Mouse (Mus musculus): ENCODE data around the gene Rbm43. TPM values are rescaled to one million over a fixed set of nuclear protein-coding genes. Genes with fewer than 3 reads are reported as not detected.

Rbm43 gene
- 10 to 100 TPM; 14.8 to 17.7 TPM for total RNA-seq (2021)

- peak; percentile 71 for DNase-seq (ENCODE audit: low spot score in 2 of 2)
- intact Hi-C loops (cut with DNase I) = loop anchor here (10.0 kb wide), 1 partner anchor 140 kb away; the partner anchor contains the start of gene Rif1
Observed at GRCm38 (mm10) chr2:51934574-51935334, at the start of gene Rbm43. Gene Rbm43 (minus strand): TSS chr2:51935163.

DNA sequence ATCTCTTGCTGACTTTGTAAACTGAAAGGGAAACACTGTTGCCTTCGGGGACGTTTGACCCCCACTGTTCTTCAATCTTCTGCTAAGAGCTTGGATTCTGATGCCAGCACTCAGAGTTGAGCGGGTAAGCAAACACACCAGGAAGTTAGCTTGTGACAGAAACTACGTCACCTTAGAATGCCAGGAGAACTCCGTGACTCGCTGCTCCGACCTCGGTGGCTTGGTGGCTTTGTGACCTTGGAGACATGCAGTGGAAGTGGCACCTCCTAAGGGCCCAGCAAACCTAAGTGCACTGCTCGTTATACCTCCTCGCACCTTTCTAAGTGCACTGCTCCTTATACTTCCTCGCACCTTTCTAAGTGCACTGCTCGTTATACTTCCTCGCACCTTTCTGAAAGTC is 47.3 kb upstream of the Rbm43 start:
- intact Hi-C loops (cut with DNase I) = no loop called here
- DNase-seq (ENCODE audit: low spot score in 2 of 2) = no peak

DNA sequence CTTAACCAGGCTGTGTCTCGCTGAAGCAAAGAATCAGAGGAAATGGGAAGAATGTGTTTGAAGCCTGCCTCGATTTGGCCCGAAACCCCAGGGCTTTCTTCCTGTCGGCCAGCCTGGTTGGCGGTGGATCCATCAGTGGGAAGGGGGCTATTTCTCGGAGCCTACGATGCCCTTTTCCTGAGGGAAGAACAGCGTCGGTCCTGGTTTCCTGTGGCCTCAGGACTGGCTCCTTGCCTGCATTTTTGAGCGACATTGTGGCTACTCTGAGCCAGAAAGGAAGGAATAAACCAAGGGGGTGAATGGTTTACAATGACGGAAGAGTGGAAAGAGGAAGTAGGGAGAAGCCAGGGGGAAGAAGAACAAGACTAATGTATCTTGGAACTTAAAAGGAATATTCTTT is 46.7 kb upstream of the Rbm43 start:
- intact Hi-C loops (cut with DNase I) = no loop called here
- no peak for DNase-seq (ENCODE audit: low spot score in 2 of 2)

DNA sequence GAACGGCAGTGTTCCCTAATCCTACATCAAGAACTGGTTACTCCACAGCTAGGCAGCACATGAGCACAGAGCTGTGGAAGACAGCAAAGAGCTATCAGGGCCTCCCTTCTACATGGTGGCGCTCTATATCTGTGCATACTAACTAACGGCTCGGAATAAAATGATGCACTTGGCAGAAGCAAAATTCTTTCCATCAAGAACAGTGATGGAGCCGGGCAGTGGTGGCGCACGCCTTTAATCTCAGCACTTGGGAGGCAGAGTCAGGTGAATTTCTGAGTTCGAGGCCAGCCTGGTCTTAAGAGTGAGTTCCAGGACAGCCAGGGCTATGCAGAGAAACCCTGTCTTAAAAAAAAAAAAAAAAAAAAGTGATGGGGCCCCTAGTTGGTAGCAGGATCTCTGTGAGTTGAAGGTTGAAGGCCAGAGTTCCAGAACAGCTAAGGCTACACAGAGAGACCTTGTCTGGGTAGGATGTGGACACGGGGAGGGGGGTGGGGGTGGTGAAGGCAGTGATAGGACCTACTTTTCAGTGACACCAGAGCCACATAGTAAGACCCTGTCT is 38.5 kb upstream of the Rbm43 start, which contains the start of gene Nmi:
TSS of gene Nmi (minus strand) at position 85 of the 559 bp plus-strand sequence.
- intact Hi-C loops (cut with DNase I) = loop anchor here (2.0 kb wide), 1 partner anchor 99 kb away; the partner anchor contains the start of gene Rif1
- peak in 1 of 2 experiments; percentile 6 for DNase-seq (ENCODE audit: low spot score in 2 of 2)

DNA sequence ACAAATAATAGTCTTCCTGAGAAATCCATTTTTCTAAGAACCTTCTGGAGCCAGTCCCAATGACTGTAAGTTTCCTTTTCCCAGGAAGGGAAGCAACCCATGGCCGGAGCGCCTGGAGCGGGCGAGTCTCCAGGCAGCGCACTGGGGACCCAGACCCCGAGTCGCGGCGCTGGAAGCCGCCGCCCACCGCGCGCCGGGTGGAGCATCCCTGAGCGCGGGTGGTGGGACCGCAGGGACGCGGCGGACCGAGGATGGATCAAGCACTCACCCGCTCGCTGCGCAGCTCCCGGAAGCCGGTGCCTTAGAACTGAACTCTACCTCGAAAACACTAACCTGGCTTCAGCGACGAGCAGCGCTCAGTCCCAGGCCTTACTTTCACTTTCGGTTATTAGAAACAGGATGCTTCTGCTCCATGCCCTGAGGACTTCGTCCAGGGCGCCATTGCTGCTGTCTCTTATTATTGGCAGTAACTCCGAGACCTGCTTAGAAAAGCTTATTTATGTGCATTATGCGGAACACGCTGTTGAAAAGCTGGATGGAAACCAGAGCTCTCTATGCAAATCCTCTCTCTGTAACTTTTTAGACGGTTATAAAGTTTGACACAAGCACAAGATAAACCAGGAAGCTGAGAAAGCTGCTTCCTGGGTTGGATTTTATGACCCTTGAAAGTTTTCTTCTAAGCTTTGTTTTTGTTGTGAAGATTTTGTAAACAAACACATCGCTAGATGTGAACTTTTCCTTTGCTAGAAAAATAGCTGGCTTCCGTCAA is 37.9 kb upstream of the Rbm43 start:
- intact Hi-C loops (cut with DNase I) = loop anchor here (2.0 kb wide), 1 partner anchor 100 kb away; the partner anchor contains the start of gene Rif1
- peak; percentile 14 to 19 for DNase-seq (ENCODE audit: low spot score in 2 of 2)

- intact Hi-C loops (cut with DNase I) = loop anchor here (2.0 kb wide), 1 partner anchor 101 kb away; the partner anchor contains the start of gene Rif1
- DNase-seq (ENCODE audit: low spot score in 2 of 2) = no peak
Observed at GRCm38 (mm10) chr2:51972142-51972541, 37.2 kb upstream of the Rbm43 start.

DNA sequence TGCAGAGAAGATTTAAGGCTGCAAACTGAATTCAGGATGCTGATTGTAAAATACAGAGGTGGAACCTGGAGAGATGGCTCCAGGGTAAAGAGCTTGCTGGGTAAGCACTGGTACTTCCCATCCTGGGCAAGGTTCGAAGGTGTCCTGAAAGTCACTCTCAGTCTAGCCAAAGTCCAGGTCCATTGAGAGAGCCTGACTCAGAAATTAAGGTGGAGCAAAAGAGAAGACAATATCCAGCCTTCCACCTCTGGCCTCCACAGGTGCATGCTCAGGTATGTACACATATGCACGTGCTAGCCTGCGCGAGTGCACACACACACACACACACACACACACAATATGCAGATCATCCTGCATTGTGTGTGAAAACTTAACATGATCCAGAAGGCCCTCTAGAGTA is 35.9 kb upstream of the Rbm43 start:
- intact Hi-C loops (cut with DNase I) = no loop called here
- DNase-seq (ENCODE audit: low spot score in 2 of 2) = no peak

DNA sequence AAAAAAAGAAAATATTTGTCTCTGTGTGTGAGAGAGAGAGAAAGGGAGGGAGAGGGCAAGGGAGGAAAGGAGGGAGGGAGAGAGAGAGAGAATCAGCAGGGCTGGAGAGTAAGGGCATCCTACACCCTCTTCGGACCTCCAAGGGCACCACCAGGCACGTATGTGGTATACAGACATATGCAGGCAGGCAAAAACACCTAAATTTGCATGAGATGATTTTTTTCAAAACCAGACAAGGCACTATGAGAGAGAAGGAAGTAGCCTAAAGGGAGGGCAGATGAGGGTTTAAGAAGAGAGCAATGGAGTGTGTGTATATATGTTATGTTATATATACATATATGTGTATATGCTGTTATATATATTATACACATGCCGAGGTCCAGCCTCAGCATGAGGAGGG is 32.3 kb upstream of the Rbm43 start:
- intact Hi-C loops (cut with DNase I) = no loop called here
- no peak for DNase-seq (ENCODE audit: low spot score in 2 of 2)

GRCm38 (mm10) chr2:51953648-51954204 is 18.8 kb upstream of the Rbm43 start:
- no peak for DNase-seq (ENCODE audit: low spot score in 2 of 2)
- intact Hi-C loops (cut with DNase I) = no loop called here

DNA sequence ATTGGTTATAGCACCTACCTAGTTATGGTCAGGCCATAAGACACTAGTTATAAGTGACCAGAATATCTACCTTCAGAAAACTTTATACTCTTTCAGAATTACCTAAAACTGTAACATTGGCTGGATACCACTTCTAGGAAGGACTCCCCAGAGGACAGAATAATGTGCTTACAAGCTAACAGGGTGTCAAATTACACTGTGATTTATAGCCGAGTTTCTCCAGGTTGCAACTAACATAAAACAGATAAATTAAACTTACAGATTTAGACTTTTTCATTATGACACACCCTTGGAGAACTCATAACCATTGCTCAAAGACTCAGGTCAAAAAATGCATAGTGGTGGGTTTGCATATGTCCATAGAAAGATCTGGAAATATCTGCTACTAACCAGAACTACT is 15.9 kb upstream of the Rbm43 start:
- intact Hi-C loops (cut with DNase I) = no loop called here
- no peak for DNase-seq (ENCODE audit: low spot score in 2 of 2)

DNA sequence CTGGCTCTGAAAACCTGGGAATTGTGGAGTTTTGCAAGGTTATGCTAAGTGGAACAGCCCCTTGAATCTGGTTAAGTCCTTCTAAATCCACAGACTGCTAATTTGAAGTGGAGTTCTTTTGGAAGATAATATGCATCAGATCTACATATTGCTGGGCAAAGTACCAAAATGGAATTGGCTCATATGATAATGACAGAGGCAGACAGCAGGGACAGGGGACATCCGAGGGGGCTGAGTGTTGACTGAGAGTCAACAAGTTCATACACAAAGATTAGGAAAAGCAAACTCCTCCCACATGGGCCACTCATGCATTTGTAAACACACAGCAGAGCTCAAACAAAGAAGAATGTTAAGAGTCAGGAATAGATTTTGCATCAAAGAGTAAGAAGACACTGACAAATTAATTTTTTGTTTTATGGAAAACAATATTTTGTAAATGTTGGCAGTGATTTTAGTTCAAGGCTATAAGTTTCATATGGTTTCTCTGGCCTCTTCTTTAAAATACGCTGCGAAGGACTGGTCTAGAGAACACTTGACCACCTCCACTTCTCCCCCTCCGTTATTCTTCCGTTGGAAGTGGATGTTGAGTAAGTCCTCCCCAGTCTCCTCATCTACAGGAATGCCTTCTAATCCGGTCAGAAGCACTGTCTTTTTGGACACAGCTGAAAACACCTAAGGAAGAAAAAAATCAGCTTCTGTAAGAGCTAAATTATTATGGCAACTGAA is 13.3 kb upstream of the Rbm43 start:
- intact Hi-C loops (cut with DNase I) = no loop called here
- DNase-seq (ENCODE audit: low spot score in 2 of 2) = no peak

DNA sequence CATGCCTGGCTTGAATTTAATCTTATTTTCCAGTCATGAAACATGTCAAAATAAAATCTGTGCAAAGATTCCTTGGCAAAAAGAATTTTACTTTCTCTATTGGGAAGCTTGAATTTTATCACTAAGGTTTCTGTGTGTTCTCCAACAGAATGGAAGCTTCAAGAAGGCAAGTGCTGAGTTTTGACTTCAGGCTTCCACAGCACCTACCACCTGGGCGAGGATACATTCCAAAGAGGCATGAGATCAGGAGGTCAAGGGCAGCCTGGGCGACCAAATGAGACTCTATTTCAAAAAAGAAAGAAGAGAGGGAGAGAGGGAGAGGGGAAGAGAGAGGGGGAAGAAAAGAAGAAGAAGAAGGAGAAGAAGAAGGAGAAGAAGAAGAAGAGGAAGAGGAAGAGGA is 10.8 kb upstream of the Rbm43 start:
- intact Hi-C loops (cut with DNase I) = no loop called here
- no peak for DNase-seq (ENCODE audit: low spot score in 2 of 2)

DNA sequence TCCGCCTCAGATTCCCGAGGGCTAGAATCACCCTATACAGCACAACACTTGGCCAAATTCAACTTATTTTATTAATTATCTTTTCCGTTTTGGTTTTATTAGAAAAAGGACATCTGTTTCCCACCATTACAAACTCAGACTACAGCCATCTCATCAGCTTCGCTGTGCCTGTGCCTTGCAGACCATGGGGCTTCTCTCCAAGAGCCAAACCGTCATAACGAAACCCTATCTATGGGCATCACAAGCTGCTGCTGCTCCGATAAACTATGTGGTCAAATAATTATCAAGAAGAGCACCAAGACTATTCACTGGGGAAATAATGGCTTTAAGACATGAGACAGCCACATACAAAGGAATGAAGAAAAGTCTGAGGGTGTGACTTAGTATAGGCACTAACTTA is 6.9 kb upstream of the Rbm43 start:
- no peak for DNase-seq (ENCODE audit: low spot score in 2 of 2)
- intact Hi-C loops (cut with DNase I) = no loop called here

DNA sequence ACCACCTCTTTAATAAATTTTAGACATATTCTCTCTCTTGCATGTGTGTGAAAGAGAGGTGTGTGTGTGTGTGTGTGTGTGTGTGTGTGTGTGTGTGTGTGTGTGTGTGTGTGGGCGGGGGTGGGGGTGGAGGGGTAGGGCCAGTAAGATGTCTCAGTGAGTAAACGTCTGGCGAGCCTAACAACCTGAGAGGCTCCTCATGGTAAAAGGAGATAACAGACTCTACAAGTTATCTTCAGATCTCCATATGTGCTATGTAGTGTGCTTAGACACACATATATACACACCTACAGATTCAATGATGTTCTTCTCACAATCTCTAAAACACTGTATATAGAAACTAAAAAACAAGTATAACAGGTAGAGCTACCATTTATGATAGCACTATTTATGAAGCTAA is 3.8 kb upstream of the Rbm43 start:
- intact Hi-C loops (cut with DNase I) = loop anchor here (10.0 kb wide), 1 partner anchor 136 kb away; the partner anchor contains the start of gene Rif1
- no peak for DNase-seq (ENCODE audit: low spot score in 2 of 2)

DNA sequence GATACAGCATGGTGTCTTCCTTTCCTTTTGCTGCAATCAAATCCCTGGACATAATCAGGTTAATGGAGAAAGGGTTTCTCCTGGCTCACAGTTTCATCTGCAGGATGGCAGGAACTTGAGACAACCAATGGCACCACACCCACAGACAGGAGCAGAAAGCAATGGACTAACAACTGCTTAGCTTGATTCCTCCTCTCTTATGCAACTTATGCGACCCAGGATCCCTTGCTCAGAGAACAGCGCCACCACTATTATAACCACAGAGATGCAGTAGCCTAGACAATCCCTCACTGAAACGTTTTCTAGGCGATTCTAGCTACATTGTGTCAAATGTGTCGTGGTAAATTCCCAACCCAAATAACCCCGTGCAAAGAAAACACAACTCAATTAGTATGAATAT is 2.0 kb upstream of the Rbm43 start:
- intact Hi-C loops (cut with DNase I) = loop anchor here (10.0 kb wide), 1 partner anchor 138 kb away; the partner anchor contains the start of gene Rif1
- no peak for DNase-seq (ENCODE audit: low spot score in 2 of 2)

DNA sequence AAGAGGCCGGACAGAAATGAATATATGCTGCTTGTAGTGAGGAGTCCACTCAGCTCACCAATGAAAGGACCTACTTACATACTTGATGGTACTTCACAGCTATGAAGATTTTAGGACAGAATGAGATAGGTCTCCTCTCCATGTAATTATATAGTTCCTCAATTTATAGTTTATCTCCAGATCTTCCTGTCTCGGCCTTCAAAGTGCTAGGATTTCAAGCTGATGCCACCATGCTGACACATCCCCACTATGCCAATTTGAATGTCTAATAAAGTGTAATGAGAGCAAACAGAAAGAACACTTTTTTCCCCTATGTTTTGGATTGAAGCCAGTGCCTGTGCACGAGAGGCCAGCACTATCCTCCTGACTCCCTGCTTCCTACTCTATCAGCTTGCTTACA is 1.6 kb upstream of the Rbm43 start:
- intact Hi-C loops (cut with DNase I) = loop anchor here (10.0 kb wide), 1 partner anchor 138 kb away; the partner anchor contains the start of gene Rif1

DNA sequence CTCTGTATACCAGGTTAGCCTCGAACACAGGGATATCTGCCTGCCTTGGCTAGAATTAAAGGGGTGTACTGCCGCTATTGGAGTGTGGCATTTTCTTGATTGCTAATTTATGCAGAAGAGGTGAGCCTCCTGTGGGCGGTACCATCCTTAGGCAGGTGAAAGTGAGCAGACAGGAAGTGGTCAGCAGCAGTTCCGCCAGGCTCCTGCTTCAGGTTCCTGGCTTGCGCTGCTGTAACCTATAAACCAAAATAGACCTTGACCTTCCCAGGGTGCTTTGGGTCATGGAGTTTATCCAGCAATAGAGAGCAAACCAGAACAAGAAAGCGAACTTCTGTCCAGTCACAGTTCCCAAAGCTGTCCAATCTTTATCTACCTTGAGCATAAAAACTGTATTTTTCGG is 958 bp upstream of the Rbm43 start:
- DNase-seq (ENCODE audit: low spot score in 2 of 2) = no peak
- intact Hi-C loops (cut with DNase I) = loop anchor here (10.0 kb wide), 1 partner anchor 139 kb away; the partner anchor contains the start of gene Rif1

More for the DNA sequence above, 1.6 kb upstream of the Rbm43 start:
- no peak for DNase-seq (ENCODE audit: low spot score in 2 of 2)

DNA sequence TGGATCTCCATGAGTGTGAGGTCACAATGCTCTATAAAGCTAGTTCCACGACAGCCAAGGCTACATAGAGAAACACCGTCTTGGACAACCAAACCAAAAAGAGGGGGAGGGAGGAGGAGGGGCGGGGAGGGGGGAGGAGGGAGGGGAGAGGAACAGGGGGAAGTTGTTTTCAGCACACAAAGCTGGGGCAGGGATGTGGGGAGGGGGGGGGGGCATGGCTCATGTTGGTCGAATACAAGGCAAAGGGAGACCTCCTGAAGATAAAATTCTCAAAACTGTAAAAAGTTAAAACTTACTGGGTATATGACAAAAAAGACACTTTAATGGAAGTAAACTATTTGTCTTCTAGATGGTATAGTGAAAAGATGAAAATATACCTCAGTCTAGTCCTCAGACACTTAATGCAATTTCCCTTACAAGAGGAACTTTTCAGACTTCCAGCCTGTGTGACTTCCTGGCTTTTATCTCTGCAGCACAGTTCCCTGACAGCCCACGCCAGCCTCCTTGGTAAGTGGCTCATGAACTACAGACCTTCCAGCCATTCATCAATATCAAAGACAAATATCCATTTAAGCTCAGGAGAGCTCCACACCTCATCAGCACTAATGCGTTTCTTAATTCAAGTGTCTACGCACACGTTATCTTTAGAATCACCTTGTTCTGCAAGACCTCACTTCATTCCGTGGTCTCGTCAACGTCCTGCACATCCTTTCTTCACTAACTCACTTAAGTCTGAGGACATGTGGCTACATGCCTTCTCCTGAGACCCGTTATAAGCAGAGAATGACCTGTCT is 1.4 kb downstream of the Rbm43 start:
- DNase-seq (ENCODE audit: low spot score in 2 of 2) = peak in 1 of 2 experiments; percentile 12
- intact Hi-C loops (cut with DNase I) = loop anchor here (10.0 kb wide), 1 partner anchor 141 kb away; the partner anchor contains the start of gene Rif1

Data from left cerebral cortex, postnatal 36 days (tissue).